Mouse (Mus musculus) olfactory bulb, adult 2 months (tissue): ENCODE measurements at regions not wholly inside any gene's neighbourhood (a gene's known extent, or its start where the extent isn't known, plus 50 kb on each side); places are given as distances from the start of the nearest gene placed in this dataset.

ENCODE experiments used
- CTCF ChIP-seq: fragments of 200-500 bp; IDR thresholded peaks from 2 replicates; pipeline ENCODE4 v1.5.1; 2012; ENCODE audit warnings: low read depth, mild to moderate bottlenecking, low read length, moderate library complexity; ENCODE audit not compliant: insufficient read depth
- POLR2A ChIP-seq: fragments of 200-500 bp; IDR thresholded peaks from 2 replicates; pipeline ENCODE4 v1.6.1; 2012; ENCODE audit warnings: mild to moderate bottlenecking, low read depth, low read length, moderate library complexity; ENCODE audit not compliant: insufficient read depth

DNA sequence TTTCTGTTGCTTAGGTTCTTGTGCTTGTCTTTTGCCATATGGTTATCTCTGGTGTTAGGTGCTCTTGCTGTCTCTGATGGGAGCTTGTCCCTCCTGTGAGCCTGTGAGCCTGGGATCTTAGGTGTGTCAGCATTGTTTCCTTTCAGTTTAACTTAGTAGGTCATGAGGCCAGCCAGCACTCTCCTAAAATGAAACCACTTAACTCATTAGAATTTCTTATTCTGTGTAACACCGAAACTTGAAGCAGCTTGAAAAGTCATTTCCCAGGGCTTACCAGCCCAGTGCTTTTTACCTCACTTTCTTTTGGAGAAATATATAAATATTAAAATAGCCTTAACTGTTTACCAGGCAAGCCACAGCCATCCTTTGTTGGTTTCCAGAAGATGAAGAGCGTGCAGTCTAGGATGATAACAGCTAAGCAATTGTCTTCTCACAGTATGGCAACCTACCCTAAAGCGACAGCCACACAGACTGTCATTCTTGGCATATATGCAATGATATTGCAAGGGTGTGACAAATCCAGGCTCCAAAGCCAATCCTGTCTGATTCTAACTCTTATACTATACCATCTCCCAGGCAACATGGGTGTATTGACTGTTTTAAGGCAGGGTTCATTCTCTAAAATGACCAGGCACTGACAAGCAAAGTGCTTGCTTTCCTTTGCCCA is 146.2 kb upstream of the Map3k7 start:
- no peak for TF ChIP-seq CTCF
- TF ChIP-seq POLR2A: no peak
